Mouse (Mus musculus) cerebellum, adult 18-20 months (tissue): ENCODE data around the gene Tmed9.

ENCODE experiments used
- DNase-seq, 2 experiments: peaks; one replicate each; pipeline ENCODE4 v3.0.0; 2021

Tmed9 gene

GRCm38 (mm10) chr13:55573432-55573831 is at the start of gene Tmed9:
Gene Tmed9, plus strand, starts transcription at chr13:55573732.
- DNase-seq, result no peak

- no peak for DNase-seq
Observed at GRCm38 (mm10) chr13:55523951-55524600, 49.5 kb upstream of the Tmed9 start.

- DNase-seq, result no peak
Observed at GRCm38 (mm10) chr13:55525733-55526553, 47.6 kb upstream of the Tmed9 start.

GRCm38 (mm10) chr13:55527212-55527611 is 46.3 kb upstream of the Tmed9 start:
- DNase-seq, result no peak

- no peak for DNase-seq
Observed at GRCm38 (mm10) chr13:55527834-55528772, 45.4 kb upstream of the Tmed9 start.

- DNase-seq, result no peak
Observed at GRCm38 (mm10) chr13:55529198-55529915, 44.2 kb upstream of the Tmed9 start, which contains the start of gene Dok3. Gene Dok3, minus strand, starts transcription at chr13:55529296.

- DNase-seq, result no peak
Observed at GRCm38 (mm10) chr13:55535191-55535590, 38.3 kb upstream of the Tmed9 start.

- DNase-seq, result peak in 1 of 2 experiments; percentile 30
Observed at GRCm38 (mm10) chr13:55535796-55536193, 37.7 kb upstream of the Tmed9 start.

GRCm38 (mm10) chr13:55536194-55537175 is 37.0 kb upstream of the Tmed9 start, which contains the start of gene Ddx41:
Gene Ddx41, minus strand, starts transcription at chr13:55536658.
- DNase-seq, result peak; percentile 99 to 100

GRCm38 (mm10) chr13:55540933-55541332 is 32.6 kb upstream of the Tmed9 start:
- peak; percentile 39 to 45 for DNase-seq

- peak in 1 of 2 experiments; percentile 32 for DNase-seq
Observed at GRCm38 (mm10) chr13:55542891-55543290, 30.6 kb upstream of the Tmed9 start.

GRCm38 (mm10) chr13:55543447-55543846 is 30.1 kb upstream of the Tmed9 start:
- DNase-seq, result no peak

- DNase-seq, result no peak
Observed at GRCm38 (mm10) chr13:55544792-55545191, 28.7 kb upstream of the Tmed9 start.

GRCm38 (mm10) chr13:55547916-55548315 is 25.6 kb upstream of the Tmed9 start:
- DNase-seq, result no peak

GRCm38 (mm10) chr13:55548426-55548825 is 25.1 kb upstream of the Tmed9 start:
- no peak for DNase-seq

GRCm38 (mm10) chr13:55549061-55549460 is 24.5 kb upstream of the Tmed9 start:
- DNase-seq, result no peak

GRCm38 (mm10) chr13:55555921-55556320 is 17.6 kb upstream of the Tmed9 start:
- no peak for DNase-seq

GRCm38 (mm10) chr13:55557499-55557898 is 16.0 kb upstream of the Tmed9 start:
- DNase-seq, result no peak

GRCm38 (mm10) chr13:55563266-55563879 is 10.2 kb upstream of the Tmed9 start:
- DNase-seq, result no peak

- DNase-seq, result no peak
Observed at GRCm38 (mm10) chr13:55567001-55567400, 6.5 kb upstream of the Tmed9 start.
